Mouse (Mus musculus): ENCODE data around the gene Ergic3. TPM values are rescaled to one million over a fixed set of nuclear protein-coding genes. Genes with fewer than 3 reads are reported as not detected.
A peak's percentile ranks its signal among the peaks of the same experiment; 100 is the strongest.

Gene Ergic3
- polyA plus RNA-seq (2015; fragmentation: Nextera tagmentation; extraction: Ambion mirVana) = 103 and 122 TPM in 2 replicates

- peak within 1 kb of the TSS; percentile 77 for H3K4me3 ChIP-seq (replicated peaks)
- peak within 1 kb of the TSS; percentile 82 for H3K4me2 ChIP-seq
- H3K36me3 ChIP-seq (replicated peaks) = peaks cover 38% of the 10 kb centered on the region
- peak within 1 kb of the TSS; percentile 83 for H3K27ac ChIP-seq (replicated peaks)
- H3K27me3 ChIP-seq = no peaks in the 10 kb centered on the region
- peak; percentile 100 for ATAC-seq (ENCODE audit: insufficient read depth)
- H3K9ac ChIP-seq = peak within 1 kb of the TSS; percentile 72
- no peaks in the 10 kb centered on the region for H3K9me3 ChIP-seq (replicated peaks)
- under 1% methylated on average over 45 of the region's 45 CpGs for WGBS (ENCODE audit: insufficient replicate concordance)
- peaks cover 24% of the 10 kb centered on the region for H3K4me1 ChIP-seq (replicated peaks)
Observed at GRCm38 (mm10) chr2:156007888-156008532, at the start of gene Ergic3, which contains the start of gene 6430550D23Rik. Gene Ergic3, plus strand, starts transcription at chr2:156008045. Gene 6430550D23Rik, minus strand, starts transcription at chr2:156007977.

GRCm38 (mm10) chr2:155959981-155960380, 47.9 kb upstream of the Ergic3 start:
- Histone ChIP-seq H3K9ac (no peak overlapping the region), H3K4me2 (no peak overlapping the region), H3K27me3 (no peaks in the 10 kb centered on the region), H3K27ac (replicated peaks) (no peak overlapping the region), H3K4me3 (replicated peaks) (no peak overlapping the region), H3K36me3 (replicated peaks) (peaks cover 26% of the 10 kb centered on the region), H3K9me3 (replicated peaks) (no peaks in the 10 kb centered on the region), H3K4me1 (replicated peaks) (peaks cover 15% of the 10 kb centered on the region)
- no peak for ATAC-seq (ENCODE audit: insufficient read depth)
- 82% methylated on average over 5 of the region's 5 CpGs for WGBS (ENCODE audit: insufficient replicate concordance)

- Histone ChIP-seq H3K27me3 (no peaks in the 10 kb centered on the region), H3K4me2 (no peak overlapping the region), H3K9ac (no peak overlapping the region), H3K27ac (replicated peaks) (no peak overlapping the region), H3K4me1 (replicated peaks) (peaks cover 11% of the 10 kb centered on the region), H3K36me3 (replicated peaks) (peaks cover 38% of the 10 kb centered on the region), H3K9me3 (replicated peaks) (no peaks in the 10 kb centered on the region), H3K4me3 (replicated peaks) (no peak overlapping the region)
- whole genome bisulfite sequencing (ENCODE audit: insufficient replicate concordance) = 75% methylated on average over 10 of the region's 10 CpGs
- ATAC-seq (ENCODE audit: insufficient read depth) = no peak
Observed at GRCm38 (mm10) chr2:155961862-155962261, 46.0 kb upstream of the Ergic3 start.

- H3K36me3 ChIP-seq (replicated peaks) = peaks cover 49% of the 10 kb centered on the region
Observed at GRCm38 (mm10) chr2:155962991-155963390, 44.9 kb upstream of the Ergic3 start.

GRCm38 (mm10) chr2:155973348-155973747, 34.5 kb upstream of the Ergic3 start:
- no peak overlapping the region for H3K9ac ChIP-seq
- 50% methylated on average over 6 of the region's 6 CpGs for WGBS (ENCODE audit: insufficient replicate concordance)

More at GRCm38 (mm10) chr2:155962991-155963390, 44.9 kb upstream of the Ergic3 start:
- 66% methylated on average over 1 of the region's 1 CpGs for WGBS (ENCODE audit: insufficient replicate concordance)
- ATAC-seq (ENCODE audit: insufficient read depth) = no peak
- H3K9ac ChIP-seq = no peak overlapping the region
- H3K4me3 ChIP-seq (replicated peaks) = no peak overlapping the region
- no peak overlapping the region for H3K27ac ChIP-seq (replicated peaks)
- no peak overlapping the region for H3K4me2 ChIP-seq
- no peaks in the 10 kb centered on the region for H3K27me3 ChIP-seq
- H3K9me3 ChIP-seq (replicated peaks) = no peaks in the 10 kb centered on the region
- 0 out of 2 replicates have a peak, but pooled peaks cover under 1% of the 10 kb centered on the region for H3K4me1 ChIP-seq (replicated peaks)

GRCm38 (mm10) chr2:155974087-155974731, 33.6 kb upstream of the Ergic3 start:
- WGBS (ENCODE audit: insufficient replicate concordance) = 77% methylated on average over 14 of the region's 14 CpGs
- Histone ChIP-seq H3K4me3 (replicated peaks) (no peak overlapping the region), H3K9me3 (replicated peaks) (no peaks in the 10 kb centered on the region), H3K27me3 (no peaks in the 10 kb centered on the region), H3K4me1 (replicated peaks) (peaks cover 18% of the 10 kb centered on the region), H3K36me3 (replicated peaks) (peaks cover 83% of the 10 kb centered on the region), H3K27ac (replicated peaks) (0 out of 2 replicates have a peak overlapping the region, but pooled peaks have one; percentile 4), H3K9ac (no peak overlapping the region), H3K4me2 (no peak overlapping the region)
- no peak for ATAC-seq (ENCODE audit: insufficient read depth)

More at GRCm38 (mm10) chr2:155973348-155973747, 34.5 kb upstream of the Ergic3 start:
- no peaks in the 10 kb centered on the region for H3K27me3 ChIP-seq
- no peak overlapping the region for H3K4me3 ChIP-seq (replicated peaks)
- ATAC-seq (ENCODE audit: insufficient read depth) = 0 out of 2 replicates have a peak, but pooled peaks have one; percentile 18
- peaks cover 87% of the 10 kb centered on the region for H3K36me3 ChIP-seq (replicated peaks)
- H3K27ac ChIP-seq (replicated peaks) = no peak overlapping the region
- H3K4me2 ChIP-seq = no peak overlapping the region
- no peaks in the 10 kb centered on the region for H3K9me3 ChIP-seq (replicated peaks)
- H3K4me1 ChIP-seq (replicated peaks) = peaks cover 16% of the 10 kb centered on the region

GRCm38 (mm10) chr2:155979328-155979991, 28.4 kb upstream of the Ergic3 start:
- peak overlapping the region; percentile 21 for H3K4me2 ChIP-seq
- 0 out of 2 replicates have a peak overlapping the region, but pooled peaks have one; percentile 6 for H3K4me3 ChIP-seq (replicated peaks)
- H3K9ac ChIP-seq = no peak overlapping the region
- no peaks in the 10 kb centered on the region for H3K9me3 ChIP-seq (replicated peaks)
- peaks cover 87% of the 10 kb centered on the region for H3K36me3 ChIP-seq (replicated peaks)
- WGBS (ENCODE audit: insufficient replicate concordance) = 33% methylated on average over 5 of the region's 5 CpGs
- no peaks in the 10 kb centered on the region for H3K27me3 ChIP-seq
- H3K4me1 ChIP-seq (replicated peaks) = 0 out of 2 replicates have a peak, but pooled peaks cover 3% of the 10 kb centered on the region
- peak; percentile 51; the same call in 1 of the 2 replicates for ATAC-seq (ENCODE audit: insufficient read depth)
- peak overlapping the region; percentile 61 for H3K27ac ChIP-seq (replicated peaks)

GRCm38 (mm10) chr2:155985776-155986175, 22.1 kb upstream of the Ergic3 start:
- Histone ChIP-seq H3K27ac (replicated peaks) (no peak overlapping the region), H3K4me1 (replicated peaks) (peaks cover 56% of the 10 kb centered on the region), H3K36me3 (replicated peaks) (peaks cover 93% of the 10 kb centered on the region), H3K9ac (no peak overlapping the region), H3K4me2 (no peak overlapping the region), H3K27me3 (no peaks in the 10 kb centered on the region), H3K9me3 (replicated peaks) (no peaks in the 10 kb centered on the region), H3K4me3 (replicated peaks) (no peak overlapping the region)
- ATAC-seq (ENCODE audit: insufficient read depth) = no peak
- WGBS (ENCODE audit: insufficient replicate concordance) = 79% methylated on average over 7 of the region's 7 CpGs

GRCm38 (mm10) chr2:155987131-155987530, 20.7 kb upstream of the Ergic3 start:
- Histone ChIP-seq H3K4me1 (replicated peaks) (peaks cover 69% of the 10 kb centered on the region), H3K27me3 (no peaks in the 10 kb centered on the region), H3K9me3 (replicated peaks) (no peaks in the 10 kb centered on the region), H3K4me3 (replicated peaks) (no peak overlapping the region), H3K36me3 (replicated peaks) (peaks cover 93% of the 10 kb centered on the region), H3K9ac (no peak overlapping the region), H3K4me2 (peak overlapping the region; percentile 80; the same call in 1 of the 2 replicates), H3K27ac (replicated peaks) (peak overlapping the region; percentile 91)
- WGBS (ENCODE audit: insufficient replicate concordance) = 92% methylated on average over 6 of the region's 6 CpGs
- no peak for ATAC-seq (ENCODE audit: insufficient read depth)

- Histone ChIP-seq H3K4me3 (replicated peaks) (peak overlapping the region; percentile 58), H3K27me3 (no peaks in the 10 kb centered on the region), H3K9ac (peak overlapping the region; percentile 61), H3K9me3 (replicated peaks) (no peaks in the 10 kb centered on the region), H3K27ac (replicated peaks) (peak overlapping the region; percentile 91), H3K4me2 (peak overlapping the region; percentile 80), H3K36me3 (replicated peaks) (peaks cover 94% of the 10 kb centered on the region), H3K4me1 (replicated peaks) (peaks cover 88% of the 10 kb centered on the region)
- ATAC-seq (ENCODE audit: insufficient read depth) = peak; percentile 95
- 17% methylated on average over 4 of the region's 4 CpGs for WGBS (ENCODE audit: insufficient replicate concordance)
Observed at GRCm38 (mm10) chr2:155989085-155989484, 18.8 kb upstream of the Ergic3 start.

- H3K27me3 ChIP-seq = no peaks in the 10 kb centered on the region
- WGBS (ENCODE audit: insufficient replicate concordance) = 83% methylated on average over 10 of the region's 10 CpGs
- peak overlapping the region; percentile 61; the same call in 1 of the 2 replicates for H3K9ac ChIP-seq
- no peaks in the 10 kb centered on the region for H3K9me3 ChIP-seq (replicated peaks)
- peak overlapping the region; percentile 91; the same call in 1 of the 2 replicates for H3K27ac ChIP-seq (replicated peaks)
- no peak for ATAC-seq (ENCODE audit: insufficient read depth)
- H3K36me3 ChIP-seq (replicated peaks) = peaks cover 94% of the 10 kb centered on the region
- H3K4me1 ChIP-seq (replicated peaks) = peaks cover 88% of the 10 kb centered on the region
- peak overlapping the region; percentile 80 for H3K4me2 ChIP-seq
- peak overlapping the region; percentile 58 for H3K4me3 ChIP-seq (replicated peaks)
Observed at GRCm38 (mm10) chr2:155991151-155991550, 16.7 kb upstream of the Ergic3 start.

Measured in liver, embryonic 15.5 days (tissue).